Mouse (Mus musculus) lung, postnatal 36 days (tissue): ENCODE data around the gene Usp38.

Experiments used
- DNase-seq: peaks from one replicate; pipeline ENCODE4 v3.0.0; 2022; ENCODE audit warnings: mixed read lengths

The Usp38 gene

GRCm38 (mm10) chr8:80961937-80962591 is 52.7 kb downstream of the Usp38 start:
- DNase-seq, result no peak

DNA sequence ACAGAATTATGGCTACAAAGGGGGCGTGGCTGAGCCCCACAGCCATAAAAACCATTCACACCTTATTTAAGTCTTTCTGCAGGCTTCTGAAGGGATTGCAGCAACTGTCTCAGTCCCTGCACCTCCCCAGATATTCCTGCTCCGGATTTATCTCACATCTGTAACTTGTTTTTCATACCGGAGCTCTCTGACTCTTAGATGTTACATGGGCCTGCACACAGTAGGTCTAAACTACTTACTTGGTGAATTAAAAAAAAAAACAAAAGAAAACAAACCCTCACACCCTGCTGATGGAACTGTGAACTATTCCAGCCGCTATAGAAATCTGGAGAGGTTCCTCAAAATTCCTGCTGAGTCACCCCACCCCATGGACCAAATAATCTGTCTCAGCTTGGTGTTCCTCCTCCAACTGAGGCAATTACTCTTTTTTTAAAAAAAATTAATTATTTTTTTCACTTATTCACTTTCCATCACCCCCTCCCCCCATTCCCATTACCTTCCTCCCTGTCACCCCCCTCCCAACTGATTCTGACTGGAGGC is 53.6 kb downstream of the Usp38 start:
- DNase-seq, result no peak

- DNase-seq, result no peak
These were observed 55.0 kb downstream of the Usp38 start for GRCm38 (mm10) chr8:80959588-80960268.

DNA sequence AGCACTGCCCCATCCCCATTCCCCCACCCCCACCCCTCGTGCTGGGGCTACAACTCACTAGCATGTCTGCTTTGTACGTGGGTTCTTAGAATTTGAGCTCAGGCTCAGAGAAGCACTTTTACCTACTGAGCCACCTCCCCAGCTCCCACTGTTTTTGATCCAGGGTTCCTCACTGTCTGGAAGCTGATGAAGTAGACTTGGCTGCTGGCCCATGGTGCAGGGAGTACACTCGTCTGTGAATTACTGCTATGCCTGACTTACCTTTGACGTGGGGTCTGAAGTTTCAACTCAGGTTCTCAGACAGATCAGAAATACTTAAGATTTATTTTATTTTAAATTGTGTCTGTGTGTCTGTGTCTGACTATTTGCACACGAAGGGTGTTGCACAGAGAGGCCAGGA is 57.0 kb downstream of the Usp38 start:
- no peak for DNase-seq

DNA sequence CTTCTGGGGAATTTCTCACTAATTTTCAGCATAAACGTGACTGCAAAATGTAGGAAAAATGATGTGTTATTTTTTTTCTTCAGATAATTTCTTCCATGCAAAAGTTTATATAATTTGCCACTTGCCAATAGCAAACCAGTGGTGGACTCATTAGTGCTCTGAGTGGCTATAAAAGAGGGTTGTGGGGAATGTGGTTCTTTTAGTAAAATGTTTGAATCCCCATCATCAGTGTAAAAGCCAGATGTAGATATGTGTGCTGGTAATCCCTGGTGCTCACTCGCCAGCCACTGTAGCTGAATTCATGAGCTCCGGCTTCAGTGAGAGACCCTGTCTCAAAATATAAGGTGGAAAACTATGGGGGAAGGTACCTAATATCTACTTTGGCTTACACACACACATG is 61.8 kb downstream of the Usp38 start:
- DNase-seq, result no peak

GRCm38 (mm10) chr8:80952235-80952915 is 62.4 kb downstream of the Usp38 start:
- peak; percentile 26 for DNase-seq

DNA sequence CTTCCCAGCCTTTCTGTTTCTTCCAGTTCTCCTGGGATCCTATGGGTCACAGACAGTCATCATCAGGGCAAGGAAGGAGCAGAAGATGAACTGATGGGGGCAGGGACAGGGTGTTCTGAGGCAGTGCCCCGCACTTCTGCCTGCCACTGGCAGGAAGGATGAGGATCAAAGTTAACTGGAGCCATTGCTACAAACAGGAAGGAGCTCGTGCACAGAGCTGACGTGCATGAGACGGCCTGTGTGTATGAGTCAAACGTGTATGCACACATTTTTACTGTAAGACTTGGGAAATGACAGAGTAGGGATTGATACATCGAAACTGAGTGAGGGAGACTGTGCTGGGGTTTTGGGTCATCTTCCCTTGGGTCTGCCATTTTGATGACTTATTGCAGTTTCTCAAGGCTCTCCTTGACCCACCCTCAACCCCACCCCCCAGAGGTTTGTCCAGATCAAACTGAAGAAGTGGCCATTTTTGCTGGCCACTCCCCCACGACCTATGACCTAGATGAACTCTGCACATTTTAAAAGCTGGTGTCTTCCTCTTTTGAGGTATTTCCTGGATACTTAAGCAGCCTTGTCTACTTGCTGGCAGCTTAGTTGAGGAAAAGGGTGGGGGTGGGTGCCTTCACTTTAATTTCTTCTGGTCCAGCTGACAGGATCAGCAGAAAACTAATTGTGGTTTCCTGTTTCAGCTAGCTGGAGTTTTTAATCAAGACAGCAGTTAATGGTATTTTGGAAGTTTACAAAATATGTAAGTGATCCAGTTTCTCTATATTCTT is 66.1 kb downstream of the Usp38 start:
- peak; percentile 46 for DNase-seq

DNA sequence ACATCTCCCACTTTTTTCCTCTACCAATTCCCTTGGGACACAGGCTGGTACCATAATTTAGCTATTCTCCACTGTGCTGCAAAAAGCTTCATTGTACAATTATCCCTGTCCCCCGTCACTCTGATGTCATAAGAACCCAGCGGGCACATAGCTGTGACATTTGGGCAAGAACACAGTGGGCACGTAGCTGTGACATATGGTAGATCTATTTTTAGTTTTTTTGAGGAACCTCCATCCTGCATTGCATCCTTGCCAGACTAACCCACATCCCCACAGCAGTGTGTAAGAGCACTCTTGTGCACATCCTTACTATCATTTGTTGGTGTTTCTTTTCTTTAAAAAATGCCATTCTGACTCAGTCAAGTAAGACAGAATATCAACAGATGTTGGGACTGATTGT is 71.0 kb downstream of the Usp38 start:
- peak; percentile 29 for DNase-seq

GRCm38 (mm10) chr8:80941621-80942020 is 73.1 kb downstream of the Usp38 start:
- no peak for DNase-seq

- DNase-seq, result peak; percentile 36
These were observed 76.7 kb downstream of the Usp38 start for GRCm38 (mm10) chr8:80937814-80938650.
